Mouse (Mus musculus): ENCODE measurements around the gene Tex45.

DNA sequence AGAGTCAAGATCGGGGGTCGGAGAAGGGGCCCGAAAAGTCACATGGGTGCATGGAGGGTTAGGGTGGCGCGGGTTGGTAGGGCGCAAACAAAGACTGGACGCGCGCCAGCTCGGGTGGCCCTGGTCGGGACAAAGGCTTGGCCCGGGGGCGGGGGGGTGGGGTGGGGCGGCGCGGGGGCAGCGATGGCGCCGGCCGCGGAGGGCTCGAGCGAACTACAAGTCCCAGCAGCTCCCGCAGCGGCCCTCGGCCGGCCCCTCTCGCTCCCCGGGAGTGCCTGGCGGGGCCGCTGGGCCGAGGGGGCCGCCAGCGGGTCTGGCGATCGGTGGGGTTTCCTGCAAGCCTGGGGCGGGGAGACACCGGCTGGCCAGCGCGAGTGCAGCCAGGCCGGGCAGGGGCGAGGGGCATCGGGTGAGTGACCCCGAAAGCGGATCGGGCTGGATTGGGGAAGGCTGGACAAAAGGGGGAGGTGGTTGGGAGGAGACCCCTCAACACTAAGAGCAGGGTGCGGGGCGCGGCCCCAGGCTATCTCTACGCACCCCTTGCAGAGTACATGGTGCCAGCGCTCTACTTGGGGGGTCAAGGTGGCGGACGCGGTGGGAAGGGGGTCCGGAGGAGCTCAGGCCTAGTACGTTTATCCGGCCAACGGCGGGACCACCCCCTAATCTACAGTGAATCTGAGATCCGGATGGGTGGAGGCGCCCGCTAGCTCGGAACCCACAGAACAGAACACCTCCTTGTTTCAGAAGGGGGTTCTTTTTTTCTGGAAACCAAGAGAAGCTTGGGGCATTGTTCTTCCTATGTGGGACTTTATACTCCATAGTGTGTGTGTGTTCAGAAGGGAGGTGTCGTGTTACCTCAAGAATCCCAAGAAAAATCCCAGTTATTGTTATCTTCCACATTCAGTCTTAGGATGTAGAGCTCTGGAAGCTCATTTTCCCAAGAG, 22.5 kb downstream of the Tex45 start, which contains the start of gene Zfp358:
- TF ChIP-seq CTCF (conservative IDR thresholded peaks at IDR 0.05; ENCODE audit: low read length) (no peak), POU5F1 (IDR thresholded peaks at IDR 0.05; ENCODE audit: borderline replicate concordance, low read length) (no peak)

Data from E14TG2a.4 (cell line).